Mouse (Mus musculus): ENCODE data around the gene Atp12a. TPM values are rescaled to one million over a fixed set of nuclear protein-coding genes. Genes with fewer than 3 reads are reported as not detected.

The Atp12a gene
- polyA plus RNA-seq, 1 experiment = 1.7 TPM

DNA sequence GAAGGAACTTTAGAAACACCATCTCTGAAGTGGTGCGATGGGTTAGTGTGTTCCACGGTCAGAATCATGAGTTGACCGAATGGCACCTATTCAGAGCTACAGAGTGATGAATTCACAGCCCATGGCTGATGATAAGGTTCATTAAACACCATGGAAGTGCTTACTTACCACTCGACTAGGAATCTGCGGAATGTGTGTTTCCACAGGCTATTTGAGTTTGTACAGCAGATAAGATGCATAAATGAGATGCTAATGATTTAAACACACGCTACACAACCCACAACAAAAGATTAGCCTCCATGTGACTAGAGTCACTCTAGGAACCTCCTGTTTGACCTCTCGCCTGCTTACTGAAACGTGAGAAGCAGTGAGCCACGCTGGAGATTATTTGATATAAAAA lies 14.5 kb downstream of the Atp12a start:
- Histone ChIP-seq H3K27me3 (ENCODE audit: control insufficient read depth, insufficient read depth, low read length, poor library complexity, severe bottlenecking) (no peaks in the 10 kb centered on the region), H3K4me3 (ENCODE audit: low read depth, low read length) (no peak overlapping the region), H3K9ac (ENCODE audit: low read depth, poor library complexity, severe bottlenecking) (no peak overlapping the region), H3K4me1 (ENCODE audit: control insufficient read depth, insufficient read depth, low read length) (no peaks in the 10 kb centered on the region), H3K36me3 (ENCODE audit: control insufficient read depth, insufficient read depth, low read length, poor library complexity, severe bottlenecking) (no peaks in the 10 kb centered on the region), H3K9me3 (replicated peaks; ENCODE audit: control insufficient read depth, insufficient read depth, low read length, poor library complexity, severe bottlenecking) (no peaks in the 10 kb centered on the region), H3K27ac (ENCODE audit: insufficient read depth, low read length) (no peak overlapping the region)
- no peak for TF ChIP-seq EP300 (IDR thresholded peaks at IDR 0.05; ENCODE audit: insufficient read depth, low read depth, low read length)

DNA sequence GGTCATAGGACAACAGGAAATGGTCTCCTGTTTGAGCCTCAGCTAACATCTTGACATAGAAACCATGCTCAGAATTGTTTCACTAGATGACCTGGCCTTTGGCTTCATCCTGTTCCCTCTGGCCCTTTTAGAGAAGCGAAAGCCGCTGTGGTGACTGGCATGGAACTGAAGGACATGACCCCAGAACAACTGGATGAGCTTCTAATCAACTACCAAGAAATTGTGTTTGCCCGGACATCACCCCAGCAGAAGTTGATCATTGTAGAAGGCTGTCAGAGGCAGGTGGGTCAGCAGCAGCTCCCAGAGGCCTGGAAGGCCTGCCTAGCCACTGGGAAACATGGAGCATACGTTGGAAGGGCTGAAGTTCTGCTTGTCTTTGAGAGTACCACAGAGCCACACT lies 17.5 kb downstream of the Atp12a start:
- Histone ChIP-seq H3K9me3 (replicated peaks; ENCODE audit: control insufficient read depth, insufficient read depth, low read length, poor library complexity, severe bottlenecking) (no peaks in the 10 kb centered on the region), H3K36me3 (ENCODE audit: control insufficient read depth, insufficient read depth, low read length, poor library complexity, severe bottlenecking) (no peaks in the 10 kb centered on the region), H3K4me1 (ENCODE audit: control insufficient read depth, insufficient read depth, low read length) (no peaks in the 10 kb centered on the region), H3K27ac (ENCODE audit: insufficient read depth, low read length) (no peak overlapping the region), H3K9ac (ENCODE audit: low read depth, poor library complexity, severe bottlenecking) (no peak overlapping the region), H3K27me3 (ENCODE audit: control insufficient read depth, insufficient read depth, low read length, poor library complexity, severe bottlenecking) (no peaks in the 10 kb centered on the region), H3K4me3 (ENCODE audit: low read depth, low read length) (no peak overlapping the region)
- TF ChIP-seq EP300 (IDR thresholded peaks at IDR 0.05; ENCODE audit: insufficient read depth, low read depth, low read length) (no peak), POLR2A (IDR thresholded peaks at IDR 0.05; ENCODE audit: insufficient read depth, low read length) (no peak), CTCF (IDR thresholded peaks at IDR 0.05; ENCODE audit: low read depth, low read length) (no peak)

DNA sequence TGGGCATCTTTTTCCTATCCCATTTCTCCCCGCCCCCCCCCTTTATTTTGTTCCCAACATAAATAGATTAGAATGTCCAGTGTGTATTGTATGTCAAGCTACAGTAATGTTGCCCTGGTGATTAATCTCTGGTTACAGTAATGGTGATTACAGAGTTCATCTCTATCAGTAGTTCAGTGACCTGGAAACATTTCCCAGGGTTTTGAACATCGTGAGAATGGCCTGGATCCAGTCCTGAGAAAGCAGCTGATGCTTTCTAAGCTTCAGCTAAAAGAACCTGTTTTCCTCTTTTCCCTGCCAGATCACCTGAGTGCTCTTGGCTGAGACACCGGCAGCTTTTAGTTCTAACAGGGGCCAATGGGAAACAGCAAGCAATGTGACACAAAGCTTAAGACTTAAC lies 25.4 kb downstream of the Atp12a start:
- Histone ChIP-seq H3K4me1 (ENCODE audit: control insufficient read depth, insufficient read depth, low read length) (no peaks in the 10 kb centered on the region), H3K4me3 (ENCODE audit: low read depth, low read length) (no peak overlapping the region), H3K27ac (ENCODE audit: insufficient read depth, low read length) (no peak overlapping the region), H3K36me3 (ENCODE audit: control insufficient read depth, insufficient read depth, low read length, poor library complexity, severe bottlenecking) (no peaks in the 10 kb centered on the region), H3K9ac (ENCODE audit: low read depth, poor library complexity, severe bottlenecking) (no peak overlapping the region), H3K27me3 (ENCODE audit: control insufficient read depth, insufficient read depth, low read length, poor library complexity, severe bottlenecking) (no peaks in the 10 kb centered on the region; the same call in 1 of the 2 replicates), H3K9me3 (replicated peaks; ENCODE audit: control insufficient read depth, insufficient read depth, low read length, poor library complexity, severe bottlenecking) (no peaks in the 10 kb centered on the region)
- TF ChIP-seq CTCF (IDR thresholded peaks at IDR 0.05; ENCODE audit: low read depth, low read length) (no peak), EP300 (IDR thresholded peaks at IDR 0.05; ENCODE audit: insufficient read depth, low read depth, low read length) (no peak), POLR2A (IDR thresholded peaks at IDR 0.05; ENCODE audit: insufficient read depth, low read length) (no peak)

DNA sequence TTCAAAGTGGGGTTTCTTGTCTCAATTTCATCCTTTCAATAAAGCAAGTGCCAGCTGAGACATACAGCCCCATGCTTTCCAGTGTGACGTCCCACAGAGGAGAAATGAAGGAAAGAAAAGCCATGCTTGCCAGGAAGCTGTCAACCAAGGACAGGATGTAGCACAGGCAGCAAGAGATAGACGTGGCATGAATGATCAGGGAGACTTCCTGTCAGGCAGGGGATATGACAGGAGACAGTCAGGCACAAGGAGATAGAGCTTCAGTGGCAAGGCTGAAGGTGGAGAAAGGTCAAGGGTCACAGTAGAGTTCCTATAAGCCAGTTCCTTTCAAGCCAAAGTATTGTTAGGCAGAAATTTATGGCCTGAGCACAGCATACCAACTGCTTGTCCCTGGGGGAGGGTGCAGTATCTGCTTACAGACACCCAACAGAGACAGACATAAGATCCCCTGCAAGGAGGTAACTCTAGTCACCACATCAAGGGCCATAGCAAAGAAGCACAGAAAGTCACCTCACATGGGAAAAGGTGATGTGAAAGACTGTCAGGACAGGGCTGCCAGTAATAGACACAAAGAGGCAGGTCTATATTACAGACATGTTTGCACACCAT lies 28.9 kb downstream of the Atp12a start:
- Histone ChIP-seq H3K9me3 (replicated peaks; ENCODE audit: control insufficient read depth, insufficient read depth, low read length, poor library complexity, severe bottlenecking) (no peaks in the 10 kb centered on the region), H3K36me3 (ENCODE audit: control insufficient read depth, insufficient read depth, low read length, poor library complexity, severe bottlenecking) (no peaks in the 10 kb centered on the region), H3K4me3 (ENCODE audit: low read depth, low read length) (no peak overlapping the region), H3K9ac (ENCODE audit: low read depth, poor library complexity, severe bottlenecking) (no peak overlapping the region), H3K4me1 (ENCODE audit: control insufficient read depth, insufficient read depth, low read length) (no peaks in the 10 kb centered on the region), H3K27me3 (ENCODE audit: control insufficient read depth, insufficient read depth, low read length, poor library complexity, severe bottlenecking) (no peaks in the 10 kb centered on the region; the same call in 1 of the 2 replicates), H3K27ac (ENCODE audit: insufficient read depth, low read length) (no peak overlapping the region)
- no peak for TF ChIP-seq POLR2A (IDR thresholded peaks at IDR 0.05; ENCODE audit: insufficient read depth, low read length)
- TF ChIP-seq CTCF (IDR thresholded peaks at IDR 0.05; ENCODE audit: low read depth, low read length) = no peak
- TF ChIP-seq EP300 (IDR thresholded peaks at IDR 0.05; ENCODE audit: insufficient read depth, low read depth, low read length) = no peak

DNA sequence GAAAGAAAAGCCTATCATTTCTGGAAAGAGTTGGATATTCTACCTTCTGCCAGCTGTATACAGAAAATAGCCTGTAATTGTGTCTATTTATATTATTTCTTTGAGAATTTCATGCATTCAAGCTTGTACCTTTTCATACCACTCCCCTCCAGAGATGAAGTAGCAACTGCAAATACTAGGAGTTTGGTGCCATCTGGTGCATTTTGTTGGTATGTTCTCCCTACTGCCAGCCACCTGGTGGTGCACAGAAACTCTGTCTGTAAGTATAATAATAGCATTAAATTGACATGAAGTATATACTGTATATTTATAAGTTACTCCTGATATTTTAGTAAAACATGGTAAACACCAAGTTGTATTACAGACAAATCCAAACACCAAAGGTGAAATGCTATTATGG lies 33.1 kb downstream of the Atp12a start:
- H3K4me3 ChIP-seq (ENCODE audit: low read depth, low read length) = no peak overlapping the region
- H3K9me3 ChIP-seq (replicated peaks; ENCODE audit: control insufficient read depth, insufficient read depth, low read length, poor library complexity, severe bottlenecking) = 0 out of 2 replicates have a peak, but pooled peaks cover 3% of the 10 kb centered on the region
- H3K36me3 ChIP-seq (ENCODE audit: control insufficient read depth, insufficient read depth, low read length, poor library complexity, severe bottlenecking) = no peaks in the 10 kb centered on the region
- no peak overlapping the region for H3K9ac ChIP-seq (ENCODE audit: low read depth, poor library complexity, severe bottlenecking)
- H3K4me1 ChIP-seq (ENCODE audit: control insufficient read depth, insufficient read depth, low read length) = no peaks in the 10 kb centered on the region
- peak; percentile 0 for TF ChIP-seq CTCF (IDR thresholded peaks at IDR 0.05; ENCODE audit: low read depth, low read length)
- TF ChIP-seq EP300 (IDR thresholded peaks at IDR 0.05; ENCODE audit: insufficient read depth, low read depth, low read length) = no peak
- no peak for TF ChIP-seq POLR2A (IDR thresholded peaks at IDR 0.05; ENCODE audit: insufficient read depth, low read length)
- no peak overlapping the region for H3K27ac ChIP-seq (ENCODE audit: insufficient read depth, low read length)
- no peaks in the 10 kb centered on the region; the same call in 1 of the 2 replicates for H3K27me3 ChIP-seq (ENCODE audit: control insufficient read depth, insufficient read depth, low read length, poor library complexity, severe bottlenecking)

DNA sequence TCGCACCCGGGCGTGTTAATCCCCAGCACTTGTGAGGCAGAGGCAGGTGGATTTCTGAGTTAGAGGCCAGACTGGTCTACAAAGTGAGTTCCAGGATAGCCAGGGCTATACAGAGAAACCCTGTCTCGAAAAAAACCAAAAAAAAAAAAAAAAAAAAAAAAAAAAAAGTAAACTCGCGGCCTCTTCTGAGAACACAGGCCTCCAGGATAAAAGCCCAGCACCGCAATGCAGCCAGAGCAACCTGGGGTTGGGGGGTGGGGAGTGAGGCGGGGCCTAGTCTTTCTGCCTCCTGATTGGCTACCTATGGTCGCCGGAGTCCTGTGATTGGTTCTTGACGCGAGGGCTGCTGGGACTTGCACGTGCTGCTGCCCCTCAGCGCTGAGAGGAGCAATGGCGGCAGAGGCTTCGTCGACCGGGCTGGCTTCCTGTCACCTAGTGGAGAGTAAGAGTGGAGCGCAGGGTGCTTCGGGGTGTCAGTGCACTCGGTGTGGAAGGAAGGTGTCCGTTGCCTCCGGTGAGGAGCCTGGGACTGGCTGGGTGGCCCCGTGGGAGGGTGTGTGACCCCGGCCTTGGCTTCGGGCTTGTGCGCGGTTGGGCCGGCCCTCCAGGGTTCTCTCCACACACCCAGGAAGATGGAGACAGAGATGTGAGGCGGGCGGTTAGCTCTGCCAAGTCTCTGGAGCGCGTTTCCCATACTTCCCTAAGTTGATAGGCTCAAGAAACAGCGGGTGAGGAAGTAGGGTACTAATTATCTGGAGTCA lies 37.6 kb downstream of the Atp12a start, which contains the start of gene Rnf17:
Gene Rnf17, plus strand, starts transcription at position 271 of the 761 bp plus-strand sequence.
- Histone ChIP-seq H3K9me3 (replicated peaks; ENCODE audit: control insufficient read depth, insufficient read depth, low read length, poor library complexity, severe bottlenecking) (0 out of 2 replicates have a peak, but pooled peaks cover 3% of the 10 kb centered on the region), H3K27ac (ENCODE audit: insufficient read depth, low read length) (no peak within 1 kb of the TSS), H3K9ac (ENCODE audit: low read depth, poor library complexity, severe bottlenecking) (peak within 1 kb of the TSS; percentile 22), H3K36me3 (ENCODE audit: control insufficient read depth, insufficient read depth, low read length, poor library complexity, severe bottlenecking) (no peaks in the 10 kb centered on the region; the same call in 1 of the 2 replicates), H3K27me3 (ENCODE audit: control insufficient read depth, insufficient read depth, low read length, poor library complexity, severe bottlenecking) (no peaks in the 10 kb centered on the region; the same call in 1 of the 2 replicates), H3K4me3 (ENCODE audit: low read depth, low read length) (peak within 1 kb of the TSS; percentile 75), H3K4me1 (ENCODE audit: control insufficient read depth, insufficient read depth, low read length) (no peaks in the 10 kb centered on the region)
- no peak for TF ChIP-seq EP300 (IDR thresholded peaks at IDR 0.05; ENCODE audit: insufficient read depth, low read depth, low read length)
- peak; percentile 80 for TF ChIP-seq POLR2A (IDR thresholded peaks at IDR 0.05; ENCODE audit: insufficient read depth, low read length)
- TF ChIP-seq CTCF (IDR thresholded peaks at IDR 0.05; ENCODE audit: low read depth, low read length) = no peak

Data from ES-Bruce4 (cell line).